Mouse (Mus musculus) stomach, postnatal 0 days (tissue): ENCODE results near the gene Nub1.

ENCODE experiments used
- CTCF ChIP-seq: IDR thresholded peaks from 2 replicates; pipeline ENCODE4 v1.5.1; 2016; ENCODE audit warnings: antibody characterized with exemption, low read depth, mild to moderate bottlenecking, moderate library complexity
- EP300 ChIP-seq: optimal IDR thresholded peaks from 2 replicates; pipeline ENCODE3; 2016; ENCODE audit warnings: antibody characterized with exemption

- no peak for TF ChIP-seq CTCF
- no peak for TF ChIP-seq EP300
Measured at GRCm38 (mm10) chr5:24649701-24650100, 35.6 kb upstream of the Nub1 start.
